Mouse (Mus musculus) C2C12 (cell line): ENCODE data around the gene Capns1.

Source experiments
- CTCF ChIP-seq: IDR thresholded peaks from one replicate; pipeline ENCODE4 v1.5.1; 2011; ENCODE audit not compliant: control insufficient read depth, insufficient read depth, insufficient read length
- MAX ChIP-seq: IDR thresholded peaks from one replicate; pipeline ENCODE4 v1.6.1; 2011; ENCODE audit warnings: mild to moderate bottlenecking, control low read depth
- MYOD1 ChIP-seq: IDR thresholded peaks from one replicate; pipeline ENCODE4 v1.6.1; 2011; ENCODE audit warnings: low read depth; ENCODE audit not compliant: control insufficient read depth, insufficient read length

- no peak for TF ChIP-seq CTCF
- TF ChIP-seq MAX, result no peak
- TF ChIP-seq MYOD1, result no peak
Observed at GRCm38 (mm10) chr7:30224206-30224605, 25.6 kb upstream of the Capns1 start.
